Mouse (Mus musculus): ENCODE data around the gene Kif21b.

- no peak for TF ChIP-seq POLR2A (IDR thresholded peaks at IDR 0.05; ENCODE audit: borderline replicate concordance, insufficient read depth, low read length)
- TF ChIP-seq CTCF (IDR thresholded peaks at IDR 0.05; ENCODE audit: borderline replicate concordance, insufficient read depth, low read depth, low read length), result peak; percentile 51; the same call in 1 of the 2 replicates
Measured at GRCm38 (mm10) chr1:136116183-136116582, 15.0 kb upstream of the Kif21b start.
